Mouse (Mus musculus) E14TG2a.4 (cell line): ENCODE results near the gene Aldh3b3.

ENCODE experiments used
- CTCF ChIP-seq: conservative IDR thresholded peaks from 2 replicates; pipeline ENCODE4 v1.5.1; 2014; ENCODE audit warnings: low read length
- NANOG ChIP-seq: IDR thresholded peaks from 2 replicates; pipeline ENCODE4 v1.6.1; 2014; ENCODE audit warnings: borderline replicate concordance, low read length, mixed read lengths
- POU5F1 ChIP-seq: IDR thresholded peaks from 2 replicates; pipeline ENCODE4 v1.6.1; 2014; ENCODE audit warnings: low read length, borderline replicate concordance

DNA sequence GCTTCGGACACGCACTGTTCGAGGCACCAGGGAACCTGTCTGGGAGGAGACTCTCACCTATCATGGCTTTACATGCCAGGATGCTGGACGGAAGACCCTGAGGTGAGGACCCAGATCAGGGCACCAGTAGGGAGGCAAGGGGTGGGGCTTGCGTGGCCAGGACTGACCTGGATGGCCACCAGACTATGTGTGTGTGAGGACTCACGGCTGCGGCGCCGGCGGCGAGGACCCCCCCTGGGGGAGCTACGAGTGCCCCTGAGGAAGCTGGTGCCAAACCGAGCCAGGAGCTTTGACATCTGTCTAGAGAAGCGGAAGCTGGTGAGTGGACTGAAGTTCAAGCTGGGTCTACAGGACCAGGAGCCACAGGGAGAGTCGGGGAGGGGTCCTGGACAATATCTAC lies 45.9 kb downstream of the Aldh3b3 start:
- TF ChIP-seq CTCF (no peak), NANOG (no peak), POU5F1 (no peak)
